Mouse (Mus musculus) bone marrow, adult 2 months (tissue): ENCODE measurements at regions not wholly inside any gene's neighbourhood (a gene's known extent, or its start where the extent isn't known, plus 50 kb on each side); places are given as distances from the start of the nearest gene placed in this dataset.

Experiments
- H3K27ac ChIP-seq: fragments of 200-500 bp; 2 replicates; pipeline ENCODE4 v1.5.1; 2012; ENCODE audit warnings: low read depth, mild to moderate bottlenecking, control low read depth, inconsistent platforms, low read length; ENCODE audit not compliant: control insufficient read depth, poor library complexity, insufficient read depth
- H3K4me1 ChIP-seq: fragments of 200-500 bp; 2 replicates; pipeline ENCODE4 v1.6.1; 2011; ENCODE audit warnings: low read length; ENCODE audit not compliant: control insufficient read depth, insufficient read depth
- H3K4me3 ChIP-seq: fragments of 200-500 bp; replicated peaks from 2 replicates; pipeline ENCODE3; 2011; ENCODE audit warnings: mild to moderate bottlenecking, low read depth, low read length, control low read depth; ENCODE audit not compliant: control insufficient read depth
- CTCF ChIP-seq: fragments of 200-500 bp; IDR thresholded peaks from 2 replicates; pipeline ENCODE4 v1.5.1; 2011; ENCODE audit warnings: low read length, control low read depth; ENCODE audit not compliant: control insufficient read depth, insufficient read depth
- POLR2A ChIP-seq: fragments of 200-500 bp; IDR thresholded peaks from 2 replicates; pipeline ENCODE4 v1.6.1; 2011; ENCODE audit warnings: low read depth, mild to moderate bottlenecking, control low read depth, low read length, borderline replicate concordance; ENCODE audit not compliant: control insufficient read depth
- WGBS: fragments of 180-500 bp; shearing (Covaris S2); methylation state at CpG from one replicate; pipeline ENCODE4 v1.1.7; 2018; 5-methylcytosine and 5-hydroxymethylcytosine counted together

- Histone ChIP-seq H3K4me3 (no peak overlapping the region), H3K4me1 (no peaks in the 10 kb centered on the region), H3K27ac (no peak overlapping the region)
- TF ChIP-seq POLR2A = no peak
- TF ChIP-seq CTCF = no peak
- 87% methylated on average over 1 of the region's 1 CpGs for WGBS
Measured at GRCm38 (mm10) chr3:14999411-14999810, 113.3 kb downstream of the Car2 start.

- TF ChIP-seq POLR2A (no peak), CTCF (no peak)
- H3K4me1 ChIP-seq = no peaks in the 10 kb centered on the region
- no peak overlapping the region for H3K27ac ChIP-seq
- no peak overlapping the region for H3K4me3 ChIP-seq
Measured at GRCm38 (mm10) chr3:14999914-15000313, 113.8 kb downstream of the Car2 start.

GRCm38 (mm10) chr3:15000657-15001056, 114.6 kb downstream of the Car2 start:
- WGBS = 77% methylated on average over 3 of the region's 3 CpGs
- TF ChIP-seq CTCF (no peak), POLR2A (no peak)
- no peaks in the 10 kb centered on the region for H3K4me1 ChIP-seq

GRCm38 (mm10) chr3:15007821-15008220, 121.7 kb downstream of the Car2 start:
- Histone ChIP-seq H3K4me1 (no peaks in the 10 kb centered on the region), H3K27ac (no peak overlapping the region), H3K4me3 (no peak overlapping the region)
- no peak for TF ChIP-seq POLR2A
- WGBS = 74% methylated on average over 3 of the region's 3 CpGs

More at GRCm38 (mm10) chr3:15000657-15001056, 114.6 kb downstream of the Car2 start:
- Histone ChIP-seq H3K4me3 (no peak overlapping the region), H3K27ac (no peak overlapping the region)

GRCm38 (mm10) chr3:15008501-15008900, 122.4 kb downstream of the Car2 start:
- no peak for TF ChIP-seq CTCF
- TF ChIP-seq POLR2A = no peak
- WGBS = 70% methylated on average over 1 of the region's 1 CpGs
- Histone ChIP-seq H3K27ac (no peak overlapping the region), H3K4me1 (no peaks in the 10 kb centered on the region), H3K4me3 (no peak overlapping the region)

- Histone ChIP-seq H3K4me3 (no peak overlapping the region), H3K4me1 (no peaks in the 10 kb centered on the region), H3K27ac (no peak overlapping the region)
- TF ChIP-seq POLR2A (no peak), CTCF (no peak)
- 75% methylated on average over 2 of the region's 2 CpGs for WGBS
Measured at GRCm38 (mm10) chr3:15009747-15010146, 123.7 kb downstream of the Car2 start.

GRCm38 (mm10) chr3:15016621-15017020, 130.5 kb downstream of the Car2 start:
- Histone ChIP-seq H3K4me1 (no peaks in the 10 kb centered on the region), H3K4me3 (no peak overlapping the region), H3K27ac (no peak overlapping the region)
- 78% methylated on average over 1 of the region's 1 CpGs for WGBS
- TF ChIP-seq CTCF = no peak
- TF ChIP-seq POLR2A = no peak

GRCm38 (mm10) chr3:15022773-15023172, 136.7 kb downstream of the Car2 start:
- Histone ChIP-seq H3K4me1 (no peaks in the 10 kb centered on the region), H3K27ac (no peak overlapping the region), H3K4me3 (no peak overlapping the region)
- no peak for TF ChIP-seq POLR2A
- no peak for TF ChIP-seq CTCF
- WGBS = 67% methylated on average over 2 of the region's 2 CpGs

GRCm38 (mm10) chr3:15040866-15041528, 154.9 kb downstream of the Car2 start:
- WGBS = 75% methylated on average over 7 of the region's 7 CpGs
- Histone ChIP-seq H3K4me1 (no peaks in the 10 kb centered on the region), H3K4me3 (no peak overlapping the region), H3K27ac (no peak overlapping the region)
- TF ChIP-seq POLR2A (no peak), CTCF (no peak)
